Mouse (Mus musculus): ENCODE measurements around the gene Fam222a.

DNA sequence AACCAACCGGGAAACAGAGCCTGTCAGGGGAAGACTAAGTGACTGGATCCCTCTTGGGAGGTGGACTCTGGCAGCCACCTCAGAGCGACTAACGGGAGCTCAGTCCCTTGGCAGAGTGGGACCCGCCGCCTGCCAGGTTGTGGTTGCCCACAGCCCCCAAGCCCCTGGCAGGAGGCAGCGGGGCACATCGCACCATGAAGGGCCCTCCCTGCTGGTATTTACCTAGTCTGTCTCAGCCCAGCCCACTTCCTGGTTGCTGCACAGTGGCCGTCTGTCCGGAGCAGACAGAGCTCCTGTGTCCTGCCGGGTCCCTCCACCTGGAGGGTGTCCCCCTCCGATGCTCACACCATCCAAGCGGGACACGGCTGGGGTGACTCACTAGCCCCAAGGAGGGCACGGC, 83.2 kb downstream of the Fam222a start:
- TF ChIP-seq CTCF (IDR thresholded peaks at IDR 0.05; ENCODE audit: low read depth) (no peak), EP300 (optimal IDR thresholded peaks at IDR 0.05) (no peak)
